Mouse (Mus musculus) lung, embryonic 16.5 days (tissue): ENCODE data around the gene Shisa5. TPM values are rescaled to one million over a fixed set of nuclear protein-coding genes. Genes with fewer than 3 reads are reported as not detected.
A peak's percentile ranks its signal among the peaks of the same experiment; 100 is the strongest.

ENCODE experiments used
- ATAC-seq: fragments of 200-750 bp; cut with Nextera tagmentation; 2 replicates; pipeline ENCODE4 v1.8.0; 2017; ENCODE audit warnings: low read depth, mild to moderate bottlenecking, moderate library complexity
- H3K27ac ChIP-seq: fragments of 300-500 bp; sonication (generic); 2 replicates; pipeline ENCODE4 v1.5.1; 2014; ENCODE audit warnings: mild to moderate bottlenecking, control low read depth, low read length
- H3K27me3 ChIP-seq: fragments of 300-500 bp; sonication (generic); 2 replicates; pipeline ENCODE4 v1.6.1; 2014; ENCODE audit warnings: low read depth, low read length, mixed read lengths; ENCODE audit not compliant: control insufficient read depth, insufficient read depth
- H3K36me3 ChIP-seq: fragments of 300-500 bp; sonication (generic); 2 replicates; pipeline ENCODE4 v1.6.1; 2014; ENCODE audit warnings: low read length; ENCODE audit not compliant: control insufficient read depth, insufficient read depth
- H3K4me1 ChIP-seq: fragments of 300-500 bp; sonication (generic); replicated peaks from 2 replicates; pipeline ENCODE4 v1.6.1; 2014; ENCODE audit warnings: low read length, mixed read lengths; ENCODE audit not compliant: control insufficient read depth, insufficient read depth
- H3K4me2 ChIP-seq: fragments of 300-500 bp; sonication (generic); 2 replicates; pipeline ENCODE4 v1.6.1; 2014; ENCODE audit warnings: low read depth, low read length, control low read depth
- H3K4me3 ChIP-seq: fragments of 300-500 bp; sonication (generic); 2 replicates; pipeline ENCODE4 v1.5.1; 2014; ENCODE audit warnings: mild to moderate bottlenecking, low read length, control low read depth
- H3K9ac ChIP-seq: fragments of 300-500 bp; sonication (generic); 2 replicates; pipeline ENCODE4 v1.6.1; 2014; ENCODE audit warnings: low read length, control low read depth
- H3K9me3 ChIP-seq: fragments of 300-500 bp; sonication (generic); 2 replicates; pipeline ENCODE4 v1.6.1; 2016; ENCODE audit warnings: low read length; ENCODE audit not compliant: control insufficient read depth
- WGBS: fragments of 180-500 bp; shearing (Covaris S2); extraction: QIAGEN DNeasy Blood & Tissue Kit; methylation state at CpG from one replicate; pipeline ENCODE4 v1.1.7; 2014; 5-methylcytosine and 5-hydroxymethylcytosine counted together
- polyA plus RNA-seq: library from polyadenylated mRNA; unstranded; fragments of >200 nt; fragmentation: Nextera tagmentation; extraction: Ambion mirVana; gene quantifications from 2 replicates; pipeline ENCODE4 v1.2.1, GENCODE M21; 2015

Gene Shisa5
- polyA plus RNA-seq, 1 experiment from 2014 or later = 120 TPM

DNA sequence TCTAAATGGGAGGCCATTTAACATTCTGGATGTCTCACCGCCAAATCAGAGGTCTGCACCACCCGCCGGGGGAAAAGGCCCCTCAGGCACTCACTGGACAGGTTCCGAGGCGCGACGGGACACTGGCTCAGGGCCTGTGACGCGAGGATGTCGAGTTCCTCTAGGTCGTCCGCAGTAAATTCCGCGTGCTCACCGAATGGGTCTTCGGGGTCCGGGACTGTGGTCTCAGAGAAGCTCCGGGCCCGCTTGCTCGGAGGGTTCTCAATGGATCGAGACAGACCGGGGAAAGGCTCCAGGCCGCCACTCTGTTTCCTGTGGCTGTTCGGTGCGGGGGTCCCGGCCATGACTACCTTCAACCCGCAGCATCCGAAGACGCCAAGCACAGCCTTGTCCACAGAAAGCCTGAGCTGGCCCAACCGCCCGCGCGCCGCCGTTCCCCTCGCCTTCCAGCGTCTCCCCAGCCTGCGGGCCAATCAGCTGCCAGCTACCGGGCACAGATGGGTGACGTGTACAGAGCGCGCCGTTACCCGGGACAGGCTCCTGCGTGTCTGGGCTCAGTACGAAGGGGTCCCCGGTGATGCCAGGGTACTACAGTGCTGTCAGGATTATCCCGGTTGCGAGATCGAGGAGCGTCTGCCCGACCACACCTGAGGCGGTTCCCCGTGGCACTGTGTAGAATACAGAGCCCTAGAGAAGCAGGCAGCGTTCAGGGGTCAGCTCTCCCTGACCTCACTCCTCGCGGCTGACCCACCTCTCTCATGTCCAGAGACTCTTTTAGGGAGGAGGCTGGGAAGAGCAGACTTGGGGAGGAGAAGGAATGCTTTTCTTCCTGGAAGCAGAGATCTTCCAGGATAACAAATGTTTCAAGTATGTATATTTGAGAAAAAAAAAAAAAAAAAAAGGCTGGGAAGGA is 35.6 kb downstream of the Shisa5 start, which contains the start of gene Atrip:
Atrip (minus strand) TSS at position 464 of the 913 bp plus-strand sequence.
- Histone ChIP-seq H3K4me1 (peaks cover 15% of the 10 kb centered on the region), H3K9me3 (no peaks in the 10 kb centered on the region), H3K4me2 (peak within 1 kb of the TSS; percentile 92), H3K9ac (peak within 1 kb of the TSS; percentile 83), H3K4me3 (peak within 1 kb of the TSS; percentile 75), H3K36me3 (peaks cover 22% of the 10 kb centered on the region), H3K27ac (peak within 1 kb of the TSS; percentile 70), H3K27me3 (no peaks in the 10 kb centered on the region)
- under 1% methylated on average over 57 of the region's 57 CpGs for WGBS
- ATAC-seq = peak; percentile 99

DNA sequence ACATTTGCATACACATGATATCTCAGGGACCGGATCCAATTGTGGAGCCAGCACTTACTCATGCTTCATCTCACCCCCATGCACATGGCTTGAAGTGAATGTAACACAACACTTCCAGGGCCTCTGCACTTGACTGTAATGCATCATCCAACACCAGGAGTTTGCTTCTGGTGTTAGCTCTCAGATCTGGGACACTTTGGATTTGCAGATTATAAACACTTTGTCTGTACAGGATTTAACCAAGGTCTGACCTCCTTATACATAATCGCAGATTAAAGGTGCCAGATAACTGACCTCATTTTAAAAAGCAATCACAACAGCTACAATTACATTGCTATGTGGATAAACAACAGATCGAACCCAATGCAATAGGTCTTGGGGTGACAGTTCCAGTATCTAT is 42.2 kb downstream of the Shisa5 start:
- peaks cover 12% of the 10 kb centered on the region for H3K36me3 ChIP-seq
- peaks cover 11% of the 10 kb centered on the region for H3K4me1 ChIP-seq
- H3K27ac ChIP-seq = no peak overlapping the region
- no peaks in the 10 kb centered on the region for H3K27me3 ChIP-seq
- H3K4me3 ChIP-seq = no peak overlapping the region
- no peaks in the 10 kb centered on the region for H3K9me3 ChIP-seq
- H3K9ac ChIP-seq = no peak overlapping the region
- ATAC-seq = no peak
- H3K4me2 ChIP-seq = no peak overlapping the region
- WGBS = 89% methylated on average over 3 of the region's 3 CpGs

GRCm38 (mm10) chr9:109081749-109082123 is 43.4 kb downstream of the Shisa5 start:
- Histone ChIP-seq H3K4me3 (peak overlapping the region; percentile 80), H3K27ac (peak overlapping the region; percentile 73), H3K9ac (peak overlapping the region; percentile 86), H3K9me3 (no peaks in the 10 kb centered on the region), H3K4me2 (peak overlapping the region; percentile 80), H3K4me1 (peaks cover 11% of the 10 kb centered on the region), H3K36me3 (peaks cover 12% of the 10 kb centered on the region), H3K27me3 (no peaks in the 10 kb centered on the region)
- WGBS = 4% methylated on average over 11 of the region's 11 CpGs
- ATAC-seq = peak; percentile 14; the same call in 1 of the 2 replicates

- under 1% methylated on average over 37 of the region's 37 CpGs for WGBS
- Histone ChIP-seq H3K27me3 (no peaks in the 10 kb centered on the region), H3K4me2 (peak within 1 kb of the TSS; percentile 80), H3K4me1 (peaks cover 11% of the 10 kb centered on the region), H3K36me3 (peaks cover 12% of the 10 kb centered on the region), H3K27ac (peak within 1 kb of the TSS; percentile 73), H3K9ac (peak within 1 kb of the TSS; percentile 86), H3K4me3 (peak within 1 kb of the TSS; percentile 80), H3K9me3 (no peaks in the 10 kb centered on the region)
- peak; percentile 98 for ATAC-seq
Measured at GRCm38 (mm10) chr9:109082124-109082800, 43.9 kb downstream of the Shisa5 start, which contains the start of the genes Ccdc51 and Tma7. Gene Ccdc51, plus strand, starts transcription at chr9:109082493. Gene Tma7, minus strand, starts transcription at chr9:109082587.

DNA sequence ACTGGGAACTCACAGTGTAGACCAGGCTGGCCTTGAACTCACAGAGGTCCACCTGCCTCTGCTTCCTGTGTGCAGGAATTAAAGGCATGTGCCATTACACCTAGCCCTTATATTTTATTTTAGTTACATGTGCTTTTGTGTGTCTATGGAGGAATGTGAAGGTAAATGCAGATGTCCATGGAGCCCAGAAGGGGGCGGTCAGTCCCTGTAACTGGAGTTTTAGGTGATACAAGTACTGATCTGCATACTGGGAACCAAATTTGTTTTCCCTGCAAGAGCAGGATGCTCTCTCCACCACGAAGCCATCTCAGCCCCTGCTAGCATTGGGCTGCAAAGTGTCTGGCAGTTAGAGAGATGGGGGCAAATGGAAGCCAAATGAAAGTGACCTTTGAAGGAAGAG is 46.6 kb downstream of the Shisa5 start:
- H3K4me3 ChIP-seq = no peak overlapping the region
- no peak overlapping the region for H3K4me2 ChIP-seq
- no peaks in the 10 kb centered on the region for H3K9me3 ChIP-seq
- 10% methylated on average over 2 of the region's 2 CpGs for WGBS
- H3K9ac ChIP-seq = no peak overlapping the region
- H3K27me3 ChIP-seq = no peaks in the 10 kb centered on the region
- H3K27ac ChIP-seq = no peak overlapping the region
- H3K36me3 ChIP-seq = 0 out of 2 replicates have a peak, but pooled peaks cover 3% of the 10 kb centered on the region
- H3K4me1 ChIP-seq = peaks cover 20% of the 10 kb centered on the region
- ATAC-seq = no peak

DNA sequence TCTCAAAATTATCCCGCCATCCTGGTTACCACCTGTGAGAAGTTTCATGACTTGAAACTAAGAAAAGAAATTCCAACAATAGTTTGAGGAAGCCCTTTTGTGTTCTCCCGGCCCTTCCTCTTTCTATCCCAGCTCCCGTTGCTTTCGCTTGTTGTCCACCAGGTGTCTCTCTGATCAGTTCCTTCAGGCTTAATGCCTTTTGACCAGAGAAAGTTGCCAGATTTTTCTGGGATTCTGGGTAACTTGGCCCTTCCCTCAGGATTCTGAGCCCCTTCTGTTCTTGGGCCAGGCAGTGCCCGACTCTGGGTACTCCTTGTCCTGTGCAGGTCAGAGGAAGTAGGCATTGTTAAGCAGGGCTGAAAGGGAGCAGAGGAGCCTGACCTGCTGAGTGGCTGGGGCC is 49.6 kb downstream of the Shisa5 start:
- peak overlapping the region; percentile 27 for H3K9ac ChIP-seq

GRCm38 (mm10) chr9:109090446-109090845 is 52.1 kb downstream of the Shisa5 start:
- H3K9ac ChIP-seq = no peak overlapping the region

More for the DNA sequence above, 49.6 kb downstream of the Shisa5 start:
- H3K4me3 ChIP-seq = no peak overlapping the region
- no peaks in the 10 kb centered on the region for H3K9me3 ChIP-seq
- H3K27me3 ChIP-seq = no peaks in the 10 kb centered on the region
- ATAC-seq = peak; percentile 32; the same call in 1 of the 2 replicates
- no peak overlapping the region for H3K27ac ChIP-seq
- 7% methylated on average over 5 of the region's 5 CpGs for WGBS
- peaks cover 16% of the 10 kb centered on the region for H3K4me1 ChIP-seq
- H3K4me2 ChIP-seq = no peak overlapping the region
- peaks cover 6% of the 10 kb centered on the region for H3K36me3 ChIP-seq

GRCm38 (mm10) chr9:109091802-109092201 is 53.4 kb downstream of the Shisa5 start:
- H3K4me1 ChIP-seq = peaks cover 39% of the 10 kb centered on the region
- 84% methylated on average over 8 of the region's 8 CpGs for WGBS
- ATAC-seq = no peak

More at GRCm38 (mm10) chr9:109090446-109090845, 52.1 kb downstream of the Shisa5 start:
- Histone ChIP-seq H3K36me3 (peaks cover 6% of the 10 kb centered on the region), H3K4me1 (peaks cover 32% of the 10 kb centered on the region), H3K27ac (no peak overlapping the region), H3K4me3 (no peak overlapping the region), H3K27me3 (no peaks in the 10 kb centered on the region), H3K9me3 (no peaks in the 10 kb centered on the region), H3K4me2 (no peak overlapping the region)
- 52% methylated on average over 15 of the region's 15 CpGs for WGBS
- no peak for ATAC-seq

DNA sequence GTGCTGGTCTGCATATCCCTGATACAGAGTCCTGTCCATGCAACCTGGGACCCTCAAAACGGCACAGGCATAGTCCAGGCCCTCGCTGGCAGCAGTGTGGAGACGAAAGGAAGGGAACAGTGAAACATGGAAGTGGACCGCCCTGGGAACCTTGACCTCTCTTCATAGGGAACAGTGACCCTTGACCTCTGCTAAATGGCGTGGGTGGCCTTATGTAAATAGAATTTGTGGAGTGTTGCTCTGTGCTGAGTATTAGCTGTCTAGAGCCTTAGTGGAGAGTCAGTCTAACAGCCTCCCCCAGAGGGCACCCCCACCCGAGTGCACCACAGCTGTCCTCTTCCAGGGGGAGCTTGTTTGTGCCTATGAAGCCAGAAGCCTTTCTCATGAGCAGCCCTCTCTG is 54.4 kb downstream of the Shisa5 start:
- no peak overlapping the region for H3K4me3 ChIP-seq
- H3K27ac ChIP-seq = no peak overlapping the region; the same call in 1 of the 2 replicates
- no peak for ATAC-seq
- no peak overlapping the region for H3K4me2 ChIP-seq
- H3K27me3 ChIP-seq = no peaks in the 10 kb centered on the region
- 43% methylated on average over 6 of the region's 6 CpGs for WGBS
- H3K9me3 ChIP-seq = no peaks in the 10 kb centered on the region
- peaks cover 45% of the 10 kb centered on the region for H3K4me1 ChIP-seq
- H3K9ac ChIP-seq = no peak overlapping the region
- peaks cover 6% of the 10 kb centered on the region for H3K36me3 ChIP-seq

More at GRCm38 (mm10) chr9:109091802-109092201, 53.4 kb downstream of the Shisa5 start:
- Histone ChIP-seq H3K4me3 (no peak overlapping the region), H3K27me3 (no peaks in the 10 kb centered on the region), H3K9ac (no peak overlapping the region), H3K36me3 (peaks cover 6% of the 10 kb centered on the region), H3K9me3 (no peaks in the 10 kb centered on the region), H3K4me2 (no peak overlapping the region), H3K27ac (no peak overlapping the region)
